Mouse (Mus musculus) urinary bladder, postnatal 10 days (tissue): ENCODE measurements around the gene Gm8050.
"Not testable (repeated sequence)": the region's sequence is repeated elsewhere in the genome, so short reads cannot be mapped to it uniquely, and the experiment has no call there.

Experiments used
- DNase-seq: peaks from one replicate; pipeline ENCODE4 v3.0.0; 2022; ENCODE audit warnings: low spot score

Gm8050 gene

GRCm38 (mm10) chr14:6720151-6720550, at the start of gene Gm8050:
Gene Gm8050 (minus strand): TSS chr14:6720251.
- DNase-seq, result not testable (repeated sequence)

- DNase-seq, result not testable (repeated sequence)
Observed at GRCm38 (mm10) chr14:6757231-6757536, 37.1 kb upstream of the Gm8050 start.

GRCm38 (mm10) chr14:6756384-6757230, 36.6 kb upstream of the Gm8050 start:
- not testable (repeated sequence) for DNase-seq

GRCm38 (mm10) chr14:6742232-6742631, 22.2 kb upstream of the Gm8050 start, which contains the start of gene Gm3636:
Gene Gm3636 (minus strand): TSS chr14:6742332.
- not testable (repeated sequence) for DNase-seq

- not testable (repeated sequence) for DNase-seq
Observed at GRCm38 (mm10) chr14:6684070-6684469, 36.0 kb downstream of the Gm8050 start, which contains the start of gene Gm10251. Gene Gm10251 (minus strand): TSS chr14:6684170.
